Mouse (Mus musculus) MN1 (cell line): ENCODE measurements around the gene Nbr1.
"Not testable (repeated sequence)": the region's sequence is repeated elsewhere in the genome, so short reads cannot be mapped to it uniquely, and the experiment has no call there.

Source experiments
- DNase-seq: peaks from one replicate; pipeline ENCODE4 v3.0.0-alpha.2; 2016; ENCODE audit warnings: low spot score

Nbr1 gene

DNA sequence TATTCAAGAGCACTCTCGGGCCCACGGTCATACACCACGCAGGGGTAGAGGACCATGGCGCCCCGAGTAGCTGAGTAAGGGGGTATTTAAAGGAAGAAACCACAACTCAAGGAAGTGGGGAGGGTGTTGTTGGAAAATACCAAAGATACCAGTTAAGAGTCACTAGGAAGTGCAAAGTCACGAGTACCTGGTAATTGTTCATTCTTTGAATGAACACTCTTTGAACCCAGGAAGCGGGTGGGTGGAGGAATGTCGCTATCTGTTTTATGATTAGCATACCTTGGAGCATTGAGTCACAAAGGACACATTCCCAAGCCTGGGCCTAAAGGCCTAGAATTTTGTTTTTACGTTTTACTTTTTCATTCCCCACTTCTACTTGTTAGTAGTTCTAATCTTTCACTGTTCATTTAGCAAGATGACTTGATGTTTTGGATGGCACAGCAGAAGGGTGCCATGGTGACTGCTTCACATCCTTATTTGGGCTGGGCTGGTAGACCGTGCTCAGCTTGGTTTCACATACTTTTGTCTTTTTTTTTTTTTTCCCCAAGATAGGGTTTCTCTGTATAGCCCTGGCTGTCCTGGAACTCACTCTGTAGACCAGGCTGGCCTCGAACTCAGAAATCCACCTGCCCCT, 68.2 kb downstream of the Nbr1 start:
- DNase-seq, result not testable (repeated sequence)

GRCm38 (mm10) chr11:101626649-101626994, 74.7 kb downstream of the Nbr1 start:
- DNase-seq, result no peak

DNA sequence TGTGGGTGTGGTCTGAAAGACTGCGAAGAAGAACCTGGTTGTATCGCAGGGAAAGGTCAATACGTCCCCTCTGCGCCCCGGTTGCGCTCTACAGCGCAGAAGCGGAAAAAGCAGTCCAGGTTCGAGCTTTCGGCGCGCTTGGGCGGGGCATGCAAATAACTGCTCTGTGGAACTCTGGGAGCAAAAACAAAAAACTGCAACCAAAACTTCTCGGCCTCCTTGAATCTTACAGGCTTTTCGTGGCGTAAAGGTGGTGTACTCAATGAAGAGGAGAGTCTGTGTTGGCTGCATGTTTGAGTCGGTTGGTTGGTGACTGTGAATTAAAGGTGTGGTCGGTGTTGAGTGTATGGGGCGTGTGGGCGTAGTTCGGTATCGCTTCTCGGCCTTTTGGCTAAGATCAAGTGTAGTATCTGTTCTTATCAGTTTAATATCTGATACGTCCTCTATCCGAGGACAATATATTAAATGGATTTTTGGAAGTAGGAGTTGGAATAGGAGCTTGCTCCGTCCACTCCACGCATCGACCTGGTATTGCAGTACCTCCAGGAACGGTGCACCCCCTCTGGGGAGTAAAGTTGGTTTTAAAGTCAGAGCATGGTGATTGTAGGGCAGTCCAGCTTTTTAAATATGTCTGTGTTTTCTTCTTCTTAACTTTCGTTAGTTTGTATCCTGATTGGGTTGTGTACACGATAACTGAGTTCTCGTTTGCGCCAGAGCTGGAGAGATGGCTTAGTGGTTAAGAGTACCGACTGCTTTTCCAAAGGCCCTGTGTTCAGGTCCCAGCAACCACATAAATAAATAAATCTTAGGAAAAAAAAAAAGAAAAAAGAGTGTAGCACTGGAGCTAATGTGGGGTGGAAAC, 75.3 kb downstream of the Nbr1 start, which contains the start of gene Rdm1:
Rdm1 (plus strand) TSS at position 201 of the 862 bp plus-strand sequence.
- DNase-seq, result peak; percentile 92

GRCm38 (mm10) chr11:101627857-101628559, 76.1 kb downstream of the Nbr1 start:
- DNase-seq, result peak; percentile 90

GRCm38 (mm10) chr11:101628733-101629417, 76.9 kb downstream of the Nbr1 start:
- DNase-seq, result peak; percentile 16
